Mouse (Mus musculus) limb, embryonic 15.5 days (tissue): Measurements from ENCODE around the gene Ostf1. TPM values are rescaled to one million over a fixed set of nuclear protein-coding genes. Genes with fewer than 3 reads are reported as not detected.

ENCODE experiments used
- ATAC-seq: fragments of 200-750 bp; cut with Nextera tagmentation; 2 replicates; pipeline ENCODE4 v1.8.0; 2017; ENCODE audit warnings: low read depth, moderate TSS enrichment; ENCODE audit not compliant: insufficient number of reproducible peaks, low FRiP score, low TSS enrichment
- H3K27ac ChIP-seq: fragments of 300-500 bp; sonication (generic); 2 replicates; pipeline ENCODE4 v1.5.1; 2015; ENCODE audit warnings: moderate library complexity, mild to moderate bottlenecking, inconsistent platforms
- H3K27me3 ChIP-seq: fragments of 300-500 bp; sonication (generic); 2 replicates; pipeline ENCODE4 v1.6.1; 2015; ENCODE audit warnings: inconsistent platforms
- H3K36me3 ChIP-seq: fragments of 300-500 bp; sonication (generic); 2 replicates; pipeline ENCODE4 v1.6.1; 2015; ENCODE audit warnings: inconsistent platforms
- H3K4me1 ChIP-seq: fragments of 300-500 bp; sonication (generic); 2 replicates; pipeline ENCODE4 v1.6.1; 2015; ENCODE audit warnings: inconsistent platforms
- H3K4me2 ChIP-seq: fragments of 300-500 bp; sonication (generic); 2 replicates; pipeline ENCODE4 v1.6.1; 2015; ENCODE audit warnings: mild to moderate bottlenecking, inconsistent platforms
- H3K4me3 ChIP-seq: fragments of 300-500 bp; sonication (generic); 2 replicates; pipeline ENCODE4 v1.5.1; 2015; ENCODE audit warnings: mild to moderate bottlenecking, inconsistent platforms
- H3K9ac ChIP-seq: fragments of 300-500 bp; sonication (generic); 2 replicates; pipeline ENCODE4 v1.6.1; 2015; ENCODE audit warnings: inconsistent platforms
- H3K9me3 ChIP-seq: fragments of 300-500 bp; sonication (generic); 2 replicates; pipeline ENCODE4 v1.6.1; 2016; ENCODE audit warnings: inconsistent platforms
- WGBS: fragments of 180-500 bp; shearing (Covaris S2); methylation state at CpG from one replicate; pipeline ENCODE4 v1.1.7; 2015; 5-methylcytosine and 5-hydroxymethylcytosine counted together
- polyA plus RNA-seq: library from polyadenylated mRNA; unstranded; fragments of >200 nt; fragmentation: Nextera tagmentation; extraction: Ambion mirVana; gene quantifications from 2 replicates; pipeline ENCODE4 v1.2.1, GENCODE M21; 2015

The Ostf1 gene
- polyA plus RNA-seq, 1 experiment from 2014 or later, result 154 TPM

- WGBS, result 84% methylated on average over 7 of the region's 7 CpGs
- ATAC-seq, result no peak
- Histone ChIP-seq H3K9ac (no peak overlapping the region), H3K9me3 (no peaks in the 10 kb centered on the region), H3K36me3 (no peaks in the 10 kb centered on the region), H3K4me3 (no peak overlapping the region), H3K27ac (no peak overlapping the region), H3K4me2 (no peak overlapping the region), H3K4me1 (no peaks in the 10 kb centered on the region; the same call in 1 of the 2 replicates), H3K27me3 (no peaks in the 10 kb centered on the region)
These were observed 24.4 kb upstream of the Ostf1 start for GRCm38 (mm10) chr19:18655999-18656398.

- H3K4me2 ChIP-seq, result no peak overlapping the region
- H3K4me3 ChIP-seq, result no peak overlapping the region
- H3K9me3 ChIP-seq, result no peaks in the 10 kb centered on the region
- no peaks in the 10 kb centered on the region for H3K36me3 ChIP-seq
- ATAC-seq, result no peak
- no peaks in the 10 kb centered on the region for H3K27me3 ChIP-seq
- H3K4me1 ChIP-seq, result no peaks in the 10 kb centered on the region; the same call in 1 of the 2 replicates
- WGBS, result 76% methylated on average over 5 of the region's 5 CpGs
- H3K27ac ChIP-seq, result no peak overlapping the region
- no peak overlapping the region for H3K9ac ChIP-seq
These were observed 23.4 kb upstream of the Ostf1 start for GRCm38 (mm10) chr19:18654984-18655383.

- H3K9ac ChIP-seq, result no peak overlapping the region
- no peak overlapping the region for H3K27ac ChIP-seq
- H3K4me3 ChIP-seq, result no peak overlapping the region
- 82% methylated on average over 8 of the region's 8 CpGs for WGBS
- no peaks in the 10 kb centered on the region; the same call in 1 of the 2 replicates for H3K4me1 ChIP-seq
- no peak overlapping the region for H3K4me2 ChIP-seq
- no peak for ATAC-seq
- H3K27me3 ChIP-seq, result no peaks in the 10 kb centered on the region
- H3K36me3 ChIP-seq, result no peaks in the 10 kb centered on the region
- H3K9me3 ChIP-seq, result no peaks in the 10 kb centered on the region
These were observed 22.7 kb upstream of the Ostf1 start for GRCm38 (mm10) chr19:18654330-18654729.

- Histone ChIP-seq H3K9me3 (no peaks in the 10 kb centered on the region), H3K36me3 (no peaks in the 10 kb centered on the region), H3K4me1 (no peaks in the 10 kb centered on the region; the same call in 1 of the 2 replicates), H3K9ac (no peak overlapping the region), H3K27me3 (no peaks in the 10 kb centered on the region), H3K4me3 (no peak overlapping the region), H3K4me2 (no peak overlapping the region), H3K27ac (no peak overlapping the region)
- 74% methylated on average over 6 of the region's 6 CpGs for WGBS
- no peak for ATAC-seq
These were observed 21.4 kb upstream of the Ostf1 start for GRCm38 (mm10) chr19:18653058-18653457.

- WGBS, result 36% methylated on average over 4 of the region's 4 CpGs
These were observed 21.0 kb upstream of the Ostf1 start for GRCm38 (mm10) chr19:18652592-18652991.

GRCm38 (mm10) chr19:18650473-18650872, 18.9 kb upstream of the Ostf1 start:
- Histone ChIP-seq H3K9ac (no peak overlapping the region), H3K27me3 (no peaks in the 10 kb centered on the region), H3K36me3 (no peaks in the 10 kb centered on the region), H3K4me1 (no peaks in the 10 kb centered on the region; the same call in 1 of the 2 replicates), H3K4me3 (no peak overlapping the region), H3K9me3 (no peaks in the 10 kb centered on the region), H3K27ac (no peak overlapping the region), H3K4me2 (no peak overlapping the region)
- WGBS, result 74% methylated on average over 6 of the region's 6 CpGs
- ATAC-seq, result no peak

More at GRCm38 (mm10) chr19:18652592-18652991, 21.0 kb upstream of the Ostf1 start:
- H3K4me3 ChIP-seq, result no peak overlapping the region
- H3K4me2 ChIP-seq, result no peak overlapping the region
- H3K4me1 ChIP-seq, result no peaks in the 10 kb centered on the region; the same call in 1 of the 2 replicates
- ATAC-seq, result no peak
- H3K9ac ChIP-seq, result no peak overlapping the region
- H3K27me3 ChIP-seq, result no peaks in the 10 kb centered on the region
- no peaks in the 10 kb centered on the region for H3K36me3 ChIP-seq
- H3K27ac ChIP-seq, result no peak overlapping the region
- no peaks in the 10 kb centered on the region for H3K9me3 ChIP-seq

- H3K4me2 ChIP-seq, result no peak overlapping the region
- no peak for ATAC-seq
- WGBS, result 80% methylated on average over 4 of the region's 4 CpGs
These were observed 18.3 kb upstream of the Ostf1 start for GRCm38 (mm10) chr19:18649955-18650354.

GRCm38 (mm10) chr19:18648558-18648945, 16.9 kb upstream of the Ostf1 start:
- H3K4me2 ChIP-seq, result no peak overlapping the region
- no peaks in the 10 kb centered on the region for H3K36me3 ChIP-seq
- H3K4me3 ChIP-seq, result no peak overlapping the region
- H3K27ac ChIP-seq, result no peak overlapping the region
- 44% methylated on average over 6 of the region's 6 CpGs for WGBS
- ATAC-seq, result no peak
- H3K9me3 ChIP-seq, result no peaks in the 10 kb centered on the region
- H3K27me3 ChIP-seq, result no peaks in the 10 kb centered on the region
- no peak overlapping the region for H3K9ac ChIP-seq
- H3K4me1 ChIP-seq, result no peaks in the 10 kb centered on the region

More at GRCm38 (mm10) chr19:18649955-18650354, 18.3 kb upstream of the Ostf1 start:
- Histone ChIP-seq H3K36me3 (no peaks in the 10 kb centered on the region), H3K27ac (no peak overlapping the region), H3K4me3 (no peak overlapping the region), H3K4me1 (no peaks in the 10 kb centered on the region; the same call in 1 of the 2 replicates), H3K9me3 (no peaks in the 10 kb centered on the region), H3K27me3 (no peaks in the 10 kb centered on the region), H3K9ac (no peak overlapping the region)

- H3K27me3 ChIP-seq, result no peaks in the 10 kb centered on the region
- WGBS, result 45% methylated on average over 9 of the region's 9 CpGs
- no peaks in the 10 kb centered on the region for H3K36me3 ChIP-seq
- no peaks in the 10 kb centered on the region for H3K4me1 ChIP-seq
- no peak overlapping the region for H3K9ac ChIP-seq
- no peak overlapping the region for H3K4me2 ChIP-seq
- H3K27ac ChIP-seq, result no peak overlapping the region
- H3K4me3 ChIP-seq, result no peak overlapping the region
- no peaks in the 10 kb centered on the region for H3K9me3 ChIP-seq
- ATAC-seq, result no peak
These were observed 16.3 kb upstream of the Ostf1 start for GRCm38 (mm10) chr19:18647775-18648557.

- Histone ChIP-seq H3K27me3 (no peaks in the 10 kb centered on the region), H3K4me1 (no peaks in the 10 kb centered on the region), H3K9ac (no peak overlapping the region), H3K36me3 (no peaks in the 10 kb centered on the region; the same call in 1 of the 2 replicates), H3K27ac (no peak overlapping the region), H3K9me3 (no peaks in the 10 kb centered on the region), H3K4me2 (no peak overlapping the region), H3K4me3 (no peak overlapping the region)
- 73% methylated on average over 5 of the region's 5 CpGs for WGBS
- ATAC-seq, result no peak
These were observed 15.3 kb upstream of the Ostf1 start for GRCm38 (mm10) chr19:18646853-18647420.

- ATAC-seq, result no peak
- no peaks in the 10 kb centered on the region for H3K4me1 ChIP-seq
- H3K4me2 ChIP-seq, result no peak overlapping the region
- H3K4me3 ChIP-seq, result no peak overlapping the region
- H3K9me3 ChIP-seq, result no peaks in the 10 kb centered on the region
- no peaks in the 10 kb centered on the region for H3K27me3 ChIP-seq
- H3K27ac ChIP-seq, result no peak overlapping the region
- no peaks in the 10 kb centered on the region; the same call in 1 of the 2 replicates for H3K36me3 ChIP-seq
- no peak overlapping the region for H3K9ac ChIP-seq
- 61% methylated on average over 3 of the region's 3 CpGs for WGBS
These were observed 14.8 kb upstream of the Ostf1 start for GRCm38 (mm10) chr19:18646397-18646796.

- ATAC-seq, result no peak
- Histone ChIP-seq H3K4me3 (no peak overlapping the region), H3K4me1 (no peaks in the 10 kb centered on the region), H3K36me3 (no peaks in the 10 kb centered on the region; the same call in 1 of the 2 replicates), H3K4me2 (no peak overlapping the region), H3K9ac (no peak overlapping the region), H3K27me3 (no peaks in the 10 kb centered on the region), H3K27ac (no peak overlapping the region), H3K9me3 (no peaks in the 10 kb centered on the region)
- 81% methylated on average over 6 of the region's 6 CpGs for WGBS
These were observed 12.5 kb upstream of the Ostf1 start for GRCm38 (mm10) chr19:18644084-18644483.
